Mouse (Mus musculus) C2C12 (cell line): ENCODE measurements around the gene Asic2.

Experiments used
- CEBPB ChIP-seq: IDR thresholded peaks from one replicate; pipeline ENCODE4 v1.6.1; 2011; ENCODE audit warnings: low read depth, mild to moderate bottlenecking, control low read depth, moderate library complexity
- CTCF ChIP-seq: IDR thresholded peaks from one replicate; pipeline ENCODE4 v1.5.1; 2011; ENCODE audit not compliant: control insufficient read depth, insufficient read depth, insufficient read length
- MAX ChIP-seq: IDR thresholded peaks from one replicate; pipeline ENCODE4 v1.6.1; 2011; ENCODE audit warnings: mild to moderate bottlenecking, control low read depth

DNA sequence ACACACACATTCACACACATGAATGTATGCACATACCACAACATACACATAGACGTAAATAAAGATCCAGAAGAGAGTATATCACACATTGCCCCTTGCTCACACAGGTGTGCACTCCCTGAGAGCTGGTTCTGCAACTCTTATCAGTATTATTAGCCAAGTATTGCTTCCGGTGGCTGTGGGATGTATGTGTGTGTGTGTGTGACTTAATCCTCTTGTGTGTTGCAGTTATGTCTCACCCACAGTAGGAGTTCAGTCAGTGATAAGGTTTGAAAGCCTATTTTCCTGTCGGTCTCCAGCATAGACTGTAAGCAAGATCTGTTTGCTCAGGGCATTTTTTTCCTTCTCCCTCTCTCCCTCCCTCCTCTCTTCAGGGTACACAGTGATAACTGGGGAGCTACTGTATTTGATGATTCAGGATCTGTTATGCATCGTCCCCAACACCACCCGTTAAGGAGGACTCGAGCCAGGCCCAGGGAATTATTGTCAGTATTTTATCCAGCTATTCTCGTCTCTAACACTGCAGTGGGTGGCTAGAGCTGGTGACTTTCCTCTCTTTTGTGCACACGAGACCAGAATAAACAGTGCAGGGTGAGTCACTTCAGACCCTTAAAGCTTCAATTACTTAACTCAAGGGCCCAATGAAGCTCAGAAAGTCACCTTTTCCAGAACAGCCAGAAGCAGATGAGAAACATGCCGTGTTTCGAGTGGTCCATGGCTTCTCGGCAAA lies 888.0 kb downstream of the Asic2 start:
- TF ChIP-seq CTCF (no peak), MAX (no peak), CEBPB (no peak)
